Mouse (Mus musculus) ES-Bruce4 (cell line): ENCODE measurements around the gene Slc11a2. TPM values are rescaled to one million over a fixed set of nuclear protein-coding genes. Genes with fewer than 3 reads are reported as not detected.

Experiments
- H3K27ac ChIP-seq: 2 replicates; pipeline ENCODE4 v1.5.1; 2012; ENCODE audit warnings: low read length, inconsistent platforms; ENCODE audit not compliant: insufficient read depth
- H3K27me3 ChIP-seq: 2 replicates; pipeline ENCODE4 v1.6.1; 2012; ENCODE audit warnings: mild to moderate bottlenecking, low read length, inconsistent platforms; ENCODE audit not compliant: control insufficient read depth, poor library complexity, insufficient read depth, severe bottlenecking
- H3K36me3 ChIP-seq: 2 replicates; pipeline ENCODE4 v1.6.1; 2012; ENCODE audit warnings: inconsistent platforms, mild to moderate bottlenecking, low read length, moderate library complexity; ENCODE audit not compliant: control insufficient read depth, poor library complexity, insufficient read depth, severe bottlenecking
- H3K4me1 ChIP-seq: one replicate; pipeline ENCODE4 v1.8.1; 2011; ENCODE audit warnings: low read length; ENCODE audit not compliant: control insufficient read depth, insufficient read depth
- H3K4me3 ChIP-seq: 2 replicates; pipeline ENCODE4 v1.5.1; 2011; ENCODE audit warnings: low read depth, mild to moderate bottlenecking, low read length
- H3K9ac ChIP-seq: 2 replicates; pipeline ENCODE4 v1.6.1; 2012; ENCODE audit warnings: low read depth, mild to moderate bottlenecking, inconsistent platforms; ENCODE audit not compliant: poor library complexity, severe bottlenecking
- H3K9me3 ChIP-seq: replicated peaks from 2 replicates; pipeline ENCODE4 v1.6.1; 2012; ENCODE audit warnings: mild to moderate bottlenecking, low read length, inconsistent platforms; ENCODE audit not compliant: control insufficient read depth, poor library complexity, insufficient read depth, severe bottlenecking
- CTCF ChIP-seq: IDR thresholded peaks from one replicate; pipeline ENCODE4 v1.8.1; 2011; ENCODE audit warnings: low read depth, low read length
- EP300 ChIP-seq: IDR thresholded peaks from 2 replicates; pipeline ENCODE4 v1.6.1; 2011; ENCODE audit warnings: low read depth, low read length; ENCODE audit not compliant: insufficient read depth
- POLR2A ChIP-seq: IDR thresholded peaks from one replicate; pipeline ENCODE4 v1.8.1; 2011; ENCODE audit warnings: low read length; ENCODE audit not compliant: insufficient read depth
- polyA plus RNA-seq: library from polyadenylated mRNA; stranded (reverse); fragments of >200 nt; gene quantifications from 2 replicates; pipeline ENCODE4 v1.2.4, GENCODE M21; 2011; ENCODE audit warnings: low read depth; ENCODE audit not compliant: missing spikeins, insufficient read depth, insufficient read length

The Slc11a2 gene
- polyA plus RNA-seq, 1 experiment, result 29.9 TPM

- no peaks in the 10 kb centered on the region for H3K9me3 ChIP-seq
- H3K36me3 ChIP-seq, result no peaks in the 10 kb centered on the region
- H3K27ac ChIP-seq, result no peak overlapping the region
- no peak for TF ChIP-seq POLR2A
- no peak for TF ChIP-seq CTCF
- TF ChIP-seq EP300, result no peak
- no peak overlapping the region for H3K4me3 ChIP-seq
- no peak overlapping the region for H3K9ac ChIP-seq
- H3K27me3 ChIP-seq, result no peaks in the 10 kb centered on the region
- H3K4me1 ChIP-seq, result no peaks in the 10 kb centered on the region
These were observed 3.7 kb downstream of the Slc11a2 start for GRCm38 (mm10) chr15:100421059-100421757.

DNA sequence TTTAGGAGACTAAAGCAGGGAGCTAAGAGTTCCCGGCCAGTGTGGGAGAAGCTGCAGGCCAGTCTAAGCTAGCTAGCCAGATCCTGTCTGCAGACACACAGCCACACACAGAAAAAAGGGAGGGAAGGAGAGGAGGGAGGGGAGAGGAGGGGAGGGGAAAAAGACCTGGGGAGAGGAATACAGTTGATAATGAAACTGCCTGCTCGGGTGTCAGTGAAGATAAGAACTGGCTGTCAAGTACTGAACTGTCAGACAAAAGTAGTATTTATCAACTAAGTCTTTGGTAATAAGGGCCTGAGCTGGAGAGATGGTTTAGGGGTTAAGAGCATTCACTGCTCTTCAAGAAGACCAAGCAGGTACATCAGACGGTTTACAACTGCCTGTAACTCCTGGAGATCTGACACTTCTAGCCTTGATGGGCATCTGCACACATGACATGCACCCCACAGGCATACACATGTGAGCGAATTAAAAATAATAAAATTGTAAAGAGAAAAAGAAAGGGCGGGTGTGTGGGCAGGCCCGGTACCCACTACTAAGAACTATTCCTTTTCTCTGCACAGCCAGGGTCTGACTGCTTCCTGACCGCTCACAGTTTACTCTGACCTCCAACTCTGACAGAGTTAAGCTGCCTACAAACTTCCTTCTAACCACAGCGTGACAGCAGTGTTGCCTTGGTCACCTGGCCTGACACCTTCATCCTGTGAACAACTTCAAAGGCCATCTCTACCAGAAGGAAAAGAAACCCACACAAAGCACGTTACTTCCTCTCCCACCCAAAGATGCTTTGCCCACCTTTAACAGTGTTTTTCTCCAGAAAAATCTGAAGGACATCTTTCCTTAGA lies 4.7 kb downstream of the Slc11a2 start:
- no peaks in the 10 kb centered on the region for H3K4me1 ChIP-seq
- TF ChIP-seq CTCF, result no peak
- no peak for TF ChIP-seq POLR2A
- TF ChIP-seq EP300, result no peak
- no peak overlapping the region for H3K9ac ChIP-seq

DNA sequence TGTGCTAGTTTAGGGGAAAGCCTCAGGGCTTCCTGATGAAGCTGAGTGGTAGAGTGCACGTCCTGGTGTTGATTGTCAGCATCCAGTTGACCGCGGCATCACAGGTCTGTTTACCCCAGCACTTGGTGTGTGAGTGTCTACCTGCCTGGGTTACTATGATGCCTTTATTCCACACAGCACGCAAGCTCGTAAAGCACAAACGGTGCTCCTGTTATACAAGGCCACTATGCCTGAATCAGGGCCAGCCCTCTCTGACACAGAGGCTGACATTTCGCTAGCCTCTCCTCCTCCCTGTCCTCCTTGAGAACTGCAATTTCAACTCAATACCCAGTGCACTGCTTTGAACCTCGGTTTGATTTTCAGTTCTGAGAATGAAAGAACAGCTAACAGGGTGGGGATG lies 5.6 kb downstream of the Slc11a2 start:
- Histone ChIP-seq H3K27me3 (no peaks in the 10 kb centered on the region), H3K4me3 (no peak overlapping the region), H3K9me3 (no peaks in the 10 kb centered on the region), H3K9ac (no peak overlapping the region), H3K27ac (no peak overlapping the region), H3K4me1 (no peaks in the 10 kb centered on the region), H3K36me3 (no peaks in the 10 kb centered on the region)
- TF ChIP-seq POLR2A, result no peak
- no peak for TF ChIP-seq CTCF
- TF ChIP-seq EP300, result no peak

More for the DNA sequence above, 4.7 kb downstream of the Slc11a2 start:
- Histone ChIP-seq H3K27me3 (no peaks in the 10 kb centered on the region), H3K36me3 (no peaks in the 10 kb centered on the region), H3K27ac (no peak overlapping the region), H3K9me3 (no peaks in the 10 kb centered on the region), H3K4me3 (no peak overlapping the region)

- Histone ChIP-seq H3K9ac (no peak overlapping the region), H3K9me3 (no peaks in the 10 kb centered on the region), H3K27ac (no peak overlapping the region), H3K4me1 (peaks cover 2% of the 10 kb centered on the region), H3K4me3 (no peak overlapping the region), H3K27me3 (no peaks in the 10 kb centered on the region), H3K36me3 (no peaks in the 10 kb centered on the region)
- TF ChIP-seq EP300 (no peak), POLR2A (no peak), CTCF (no peak)
These were observed 6.9 kb downstream of the Slc11a2 start for GRCm38 (mm10) chr15:100417854-100418450.

DNA sequence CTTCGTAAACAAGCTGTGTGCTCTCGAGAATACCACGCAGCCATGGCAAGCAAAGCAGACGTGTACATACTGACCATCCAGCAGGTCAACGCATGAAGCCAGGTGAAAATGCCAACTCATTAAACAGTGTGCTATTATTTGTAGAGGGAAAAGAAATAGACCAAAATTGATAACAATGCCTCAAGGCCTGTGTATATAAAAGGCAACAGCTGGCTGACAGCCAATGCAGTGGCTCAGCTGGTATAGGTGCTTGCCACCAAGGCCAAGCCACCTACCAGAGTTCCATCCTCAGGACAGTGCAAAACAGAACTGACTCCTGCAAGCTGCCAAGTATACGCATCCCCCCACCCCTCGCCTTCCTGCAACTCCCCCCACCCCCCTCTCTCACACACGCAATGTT lies 9.2 kb downstream of the Slc11a2 start:
- no peaks in the 10 kb centered on the region for H3K36me3 ChIP-seq
- peaks cover 2% of the 10 kb centered on the region for H3K4me1 ChIP-seq
- TF ChIP-seq POLR2A, result no peak
- no peak for TF ChIP-seq CTCF
- no peak for TF ChIP-seq EP300
- H3K9me3 ChIP-seq, result no peaks in the 10 kb centered on the region
- no peak overlapping the region for H3K4me3 ChIP-seq
- no peak overlapping the region for H3K9ac ChIP-seq
- H3K27ac ChIP-seq, result no peak overlapping the region
- no peaks in the 10 kb centered on the region for H3K27me3 ChIP-seq

GRCm38 (mm10) chr15:100414942-100415341 lies 9.9 kb downstream of the Slc11a2 start:
- no peak for TF ChIP-seq CTCF
- no peak for TF ChIP-seq POLR2A
- TF ChIP-seq EP300, result no peak
- Histone ChIP-seq H3K4me3 (no peak overlapping the region), H3K36me3 (no peaks in the 10 kb centered on the region), H3K27me3 (no peaks in the 10 kb centered on the region), H3K9me3 (no peaks in the 10 kb centered on the region), H3K9ac (no peak overlapping the region), H3K27ac (no peak overlapping the region), H3K4me1 (peaks cover 2% of the 10 kb centered on the region)
